Comparison of ENCODE assay signal across 8 mouse cellular contexts in the genomic region with DNA sequence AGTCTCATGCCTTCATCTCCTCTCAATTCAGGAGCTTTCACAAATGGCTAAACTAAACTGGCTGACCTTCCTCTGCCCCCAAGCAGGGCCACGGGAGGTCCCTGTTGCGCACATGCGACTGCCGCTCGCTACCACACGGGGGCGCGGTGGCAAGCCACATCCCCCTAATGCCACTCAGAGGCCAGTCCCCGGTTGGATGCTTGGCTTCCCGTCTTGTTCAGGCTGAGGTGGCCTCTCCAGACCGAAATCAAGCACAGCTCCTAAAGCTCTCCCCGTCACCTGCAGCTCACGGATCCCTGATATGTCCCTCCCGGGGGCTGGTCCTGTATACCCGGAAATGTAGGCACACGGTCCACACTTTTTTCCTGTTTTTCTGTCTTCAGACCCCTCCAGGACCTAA. TPM values are rescaled to one million over a fixed set of nuclear protein-coding genes. Genes with fewer than 3 reads are reported as not detected.
DNase-seq lines count a peak whose midpoint lies in the region; ATAC-seq lines count a peak whose summit lies in the region.

No protein-coding gene starts in this region.

- WGBS in forebrain, embryonic 15.5 days = under 1% methylated on average over 16 of the region's 16 CpGs
- under 1% methylated on average over 16 of the region's 16 CpGs for WGBS in liver, embryonic 15.5 days (ENCODE audit: insufficient replicate concordance)
- WGBS in neural tube, embryonic 11.5 days = under 1% methylated on average over 16 of the region's 16 CpGs
- under 1% methylated on average over 16 of the region's 16 CpGs for WGBS in stomach, embryonic 16.5 days

- peaks cover 29% of the 10 kb centered on the region for H3K4me1 ChIP-seq in forebrain, embryonic 15.5 days
- H3K4me1 ChIP-seq in liver, embryonic 15.5 days (replicated peaks) = peaks cover 19% of the 10 kb centered on the region
- peaks cover 14% of the 10 kb centered on the region for H3K4me1 ChIP-seq in neural tube, embryonic 11.5 days (ENCODE audit: control insufficient read depth, insufficient read depth, low read length)
- peaks cover 16% of the 10 kb centered on the region for H3K4me1 ChIP-seq in stomach, embryonic 16.5 days (ENCODE audit: control insufficient read depth, insufficient read depth, low read length)

- no peaks in the 10 kb centered on the region for H3K36me3 ChIP-seq in forebrain, embryonic 15.5 days
- no peaks in the 10 kb centered on the region for H3K36me3 ChIP-seq in liver, embryonic 15.5 days (replicated peaks)
- H3K36me3 ChIP-seq in neural tube, embryonic 11.5 days (ENCODE audit: control insufficient read depth, insufficient read depth, low read length) = no peaks in the 10 kb centered on the region
- H3K36me3 ChIP-seq in stomach, embryonic 16.5 days (ENCODE audit: control insufficient read depth, insufficient read depth, low read length) = no peaks in the 10 kb centered on the region

- DNase-seq in CD8-positive naive resting alpha-beta T cell, adult 2 months (ENCODE audit: low read depth in 2 of 2, low spot score in 2 of 2) = peak; percentile 62 to 66
- DNase-seq in heart, postnatal 14 days = peak; percentile 91 to 93
- DNase-seq in kidney, postnatal 4 days = peak; percentile 93 to 95
- peak; percentile 88 for DNase-seq in neural tube, embryonic 11.5 days (ENCODE audit: low spot score)

- intact Hi-C loops in heart, postnatal 14 days (cut with DNase I) = loop anchor here (1.0 kb wide), 1 partner anchor 160 kb away; no protein-coding TSS in a partner anchor

- peak overlapping the region; percentile 92 for H3K4me2 ChIP-seq in forebrain, embryonic 15.5 days (replicated peaks)
- peak overlapping the region; percentile 79 for H3K4me2 ChIP-seq in liver, embryonic 15.5 days
- H3K4me2 ChIP-seq in neural tube, embryonic 11.5 days (ENCODE audit: low read depth) = peak overlapping the region; percentile 80
- H3K4me2 ChIP-seq in stomach, embryonic 16.5 days (ENCODE audit: low read depth, low read length) = peak overlapping the region; percentile 99

- peak overlapping the region; percentile 79 for H3K27ac ChIP-seq in forebrain, embryonic 15.5 days (replicated peaks)
- no peak overlapping the region for H3K27ac ChIP-seq in liver, embryonic 15.5 days (replicated peaks)
- H3K27ac ChIP-seq in neural tube, embryonic 11.5 days (ENCODE audit: low read depth, low read length) = peak overlapping the region; percentile 29; the same call in 1 of the 2 replicates
- H3K27ac ChIP-seq in stomach, embryonic 16.5 days (ENCODE audit: low read length) = peak overlapping the region; percentile 80

- peak overlapping the region; percentile 51 for H3K4me3 ChIP-seq in forebrain, embryonic 15.5 days
- peak overlapping the region; percentile 52 for H3K4me3 ChIP-seq in liver, embryonic 15.5 days (replicated peaks)
- peak overlapping the region; percentile 34 for H3K4me3 ChIP-seq in neural tube, embryonic 11.5 days (ENCODE audit: low read depth, low read length)
- H3K4me3 ChIP-seq in stomach, embryonic 16.5 days (replicated peaks; ENCODE audit: low read length) = peak overlapping the region; percentile 69

- no peaks in the 10 kb centered on the region for H3K27me3 ChIP-seq in forebrain, embryonic 15.5 days
- peaks cover 93% of the 10 kb centered on the region for H3K27me3 ChIP-seq in liver, embryonic 15.5 days
- H3K27me3 ChIP-seq in neural tube, embryonic 11.5 days (ENCODE audit: control insufficient read depth, insufficient read depth, low read length) = peaks cover 14% of the 10 kb centered on the region
- peaks cover 25% of the 10 kb centered on the region for H3K27me3 ChIP-seq in stomach, embryonic 16.5 days (ENCODE audit: control insufficient read depth, insufficient read depth, low read length)

- peak overlapping the region; percentile 9; the same call in 1 of the 2 replicates for H3K9ac ChIP-seq in forebrain, embryonic 15.5 days (replicated peaks)
- no peak overlapping the region for H3K9ac ChIP-seq in liver, embryonic 15.5 days
- no peak overlapping the region for H3K9ac ChIP-seq in neural tube, embryonic 11.5 days (ENCODE audit: low read length)
- H3K9ac ChIP-seq in stomach, embryonic 16.5 days (ENCODE audit: low read length) = peak overlapping the region; percentile 69

- H3K9me3 ChIP-seq in forebrain, embryonic 15.5 days = no peaks in the 10 kb centered on the region
- no peaks in the 10 kb centered on the region for H3K9me3 ChIP-seq in liver, embryonic 15.5 days (replicated peaks)
- H3K9me3 ChIP-seq in neural tube, embryonic 11.5 days (ENCODE audit: control insufficient read depth, low read length) = no peaks in the 10 kb centered on the region
- H3K9me3 ChIP-seq in stomach, embryonic 16.5 days (replicated peaks; ENCODE audit: control insufficient read depth, low read length) = no peaks in the 10 kb centered on the region

- ATAC-seq in cerebellum, adult (ENCODE audit: insufficient number of reproducible peaks, low FRiP score, low TSS enrichment) = peak; percentile 53
- peak; percentile 19; the same call in 1 of the 2 replicates for ATAC-seq in forebrain, embryonic 15.5 days (replicated peaks)
- ATAC-seq in liver, embryonic 15.5 days (ENCODE audit: insufficient read depth) = peak; percentile 30; the same call in 1 of the 2 replicates
- peak; percentile 42 for ATAC-seq in neural tube, embryonic 11.5 days (ENCODE audit: insufficient read depth, low FRiP score, low TSS enrichment)
- peak; percentile 27; the same call in 1 of the 2 replicates for ATAC-seq in stomach, embryonic 16.5 days (ENCODE audit: insufficient read depth, low FRiP score)

RNA-seq across cellular contexts. Expression of gene Cyp46a1, which starts 1.1 kb away (rescaled TPM):
- 19.8 and 22.6 TPM in 2 replicates for polyA plus RNA-seq in forebrain, embryonic 15.5 days (2015; fragmentation: Nextera tagmentation; extraction: Ambion mirVana)
- 1 to 10 TPM in 1 of 2 experiments, under 1 TPM in 1; 0.54 to 1.7 TPM for total RNA-seq in heart, postnatal 14 days (2021)
- polyA plus RNA-seq in liver, embryonic 15.5 days (2015; fragmentation: Nextera tagmentation; extraction: Ambion mirVana) = 0.08 and 0.09 TPM in 2 replicates
- polyA plus RNA-seq in neural tube, embryonic 11.5 days (2014; fragmentation: Nextera tagmentation; extraction: Ambion mirVana) = 8.5 and 10.6 TPM in 2 replicates
- polyA plus RNA-seq in stomach, embryonic 16.5 days (2015; fragmentation: Nextera tagmentation; extraction: Ambion mirVana) = 6.8 and 8.5 TPM in 2 replicates

RNA-seq across cellular contexts. Expression of gene Hhipl1, which starts 27.0 kb away (rescaled TPM):
- 1.8 and 1.9 TPM in 2 replicates for polyA plus RNA-seq in forebrain, embryonic 15.5 days (2015; fragmentation: Nextera tagmentation; extraction: Ambion mirVana)
- total RNA-seq in heart, postnatal 14 days (2021) = 1 to 10 TPM; 1.7 TPM
- 0.03 and 0.09 TPM in 2 replicates for polyA plus RNA-seq in liver, embryonic 15.5 days (2015; fragmentation: Nextera tagmentation; extraction: Ambion mirVana)
- polyA plus RNA-seq in neural tube, embryonic 11.5 days (2014; fragmentation: Nextera tagmentation; extraction: Ambion mirVana) = 1.0 TPM in 2 replicates
- polyA plus RNA-seq in stomach, embryonic 16.5 days (2015; fragmentation: Nextera tagmentation; extraction: Ambion mirVana) = 0.44 and 0.65 TPM in 2 replicates

RNA-seq across cellular contexts. Expression of gene Eml1, which starts 37.7 kb away (rescaled TPM):
- polyA plus RNA-seq in forebrain, embryonic 15.5 days (2015; fragmentation: Nextera tagmentation; extraction: Ambion mirVana) = 58.6 and 65.7 TPM in 2 replicates
- total RNA-seq in heart, postnatal 14 days (2021) = 10 to 100 TPM; 81.7 to 89.8 TPM
- 5.5 and 6.1 TPM in 2 replicates for polyA plus RNA-seq in liver, embryonic 15.5 days (2015; fragmentation: Nextera tagmentation; extraction: Ambion mirVana)
- polyA plus RNA-seq in neural tube, embryonic 11.5 days (2014; fragmentation: Nextera tagmentation; extraction: Ambion mirVana) = 138 and 164 TPM in 2 replicates
- polyA plus RNA-seq in stomach, embryonic 16.5 days (2015; fragmentation: Nextera tagmentation; extraction: Ambion mirVana) = 82.3 and 111 TPM in 2 replicates

RNA-seq across cellular contexts. Expression of gene Ccdc85c, which starts 57.8 kb away (rescaled TPM):
- polyA plus RNA-seq in forebrain, embryonic 15.5 days (2015; fragmentation: Nextera tagmentation; extraction: Ambion mirVana) = 14.3 and 16.3 TPM in 2 replicates
- total RNA-seq in heart, postnatal 14 days (2021) = 10 to 100 TPM; 33.2 to 35.2 TPM
- 1.1 and 1.4 TPM in 2 replicates for polyA plus RNA-seq in liver, embryonic 15.5 days (2015; fragmentation: Nextera tagmentation; extraction: Ambion mirVana)
- 18.9 and 20.3 TPM in 2 replicates for polyA plus RNA-seq in neural tube, embryonic 11.5 days (2014; fragmentation: Nextera tagmentation; extraction: Ambion mirVana)
- polyA plus RNA-seq in stomach, embryonic 16.5 days (2015; fragmentation: Nextera tagmentation; extraction: Ambion mirVana) = 6.5 and 6.9 TPM in 2 replicates

Comparison
In these comparisons a context has a peak if more than half of its experiments do, and no peak if none do; other contexts are left out.
1. H3K9ac ChIP-seq: peak in forebrain, embryonic 15.5 days (single experiment) and stomach, embryonic 16.5 days (single experiment); none in liver, embryonic 15.5 days (single experiment) and neural tube, embryonic 11.5 days (single experiment).
2. Peak in every context shown above with its lines, with median percentiles within 50 percentile points of each other: DNase-seq, ATAC-seq, H3K4me2 ChIP-seq and H3K4me3 ChIP-seq.